Mouse (Mus musculus) fat pad, adult 2 months (tissue): ENCODE measurements around the gene Gdf11.

ENCODE experiments used
- DNase-seq: peaks from one replicate; pipeline ENCODE4 v3.0.0-alpha.2; 2011; ENCODE audit warnings: low read depth, low spot score; ENCODE audit errors: extremely low read depth

Gene Gdf11

GRCm38 (mm10) chr10:128919966-128920365, 28.4 kb upstream of the Gdf11 start:
- DNase-seq: no peak

GRCm38 (mm10) chr10:128919203-128919631, 27.7 kb upstream of the Gdf11 start:
- DNase-seq: no peak

- no peak for DNase-seq
Observed at GRCm38 (mm10) chr10:128918246-128918645, 26.7 kb upstream of the Gdf11 start.

GRCm38 (mm10) chr10:128917400-128917799, 25.9 kb upstream of the Gdf11 start:
- no peak for DNase-seq

GRCm38 (mm10) chr10:128916665-128917064, 25.1 kb upstream of the Gdf11 start:
- DNase-seq: no peak

- no peak for DNase-seq
Observed at GRCm38 (mm10) chr10:128915550-128915949, 24.0 kb upstream of the Gdf11 start.

- DNase-seq: no peak
Observed at GRCm38 (mm10) chr10:128913696-128914095, 22.2 kb upstream of the Gdf11 start.

- DNase-seq: no peak
Observed at GRCm38 (mm10) chr10:128913219-128913618, 21.7 kb upstream of the Gdf11 start.

- no peak for DNase-seq
Observed at GRCm38 (mm10) chr10:128912791-128913190, 21.3 kb upstream of the Gdf11 start.

- DNase-seq: no peak
Observed at GRCm38 (mm10) chr10:128912268-128912667, 20.8 kb upstream of the Gdf11 start.

- no peak for DNase-seq
Observed at GRCm38 (mm10) chr10:128911430-128911829, 19.9 kb upstream of the Gdf11 start.

GRCm38 (mm10) chr10:128910066-128910841, 18.7 kb upstream of the Gdf11 start:
- no peak for DNase-seq

GRCm38 (mm10) chr10:128909567-128910028, 18.1 kb upstream of the Gdf11 start:
- no peak for DNase-seq

GRCm38 (mm10) chr10:128908778-128909448, 17.4 kb upstream of the Gdf11 start:
- DNase-seq: no peak

GRCm38 (mm10) chr10:128904812-128905211, 13.3 kb upstream of the Gdf11 start:
- DNase-seq: no peak

- DNase-seq: no peak
Observed at GRCm38 (mm10) chr10:128902409-128902988, 11.0 kb upstream of the Gdf11 start.

- DNase-seq: no peak
Observed at GRCm38 (mm10) chr10:128901409-128901808, 9.9 kb upstream of the Gdf11 start.

GRCm38 (mm10) chr10:128900698-128901097, 9.2 kb upstream of the Gdf11 start, which contains the start of gene Cd63:
Cd63 (plus strand) TSS chr10:128900989.
- no peak for DNase-seq

GRCm38 (mm10) chr10:128899759-128900490, 8.4 kb upstream of the Gdf11 start:
- no peak for DNase-seq

- no peak for DNase-seq
Observed at GRCm38 (mm10) chr10:128897501-128897900, 6.0 kb upstream of the Gdf11 start.

GRCm38 (mm10) chr10:128896807-128897206, 5.3 kb upstream of the Gdf11 start:
- DNase-seq: no peak
